Mouse (Mus musculus) inflammation-experienced regulatory T-cells, adult 6 months (primary cell): ENCODE results near the gene Actr1a. TPM values are rescaled to one million over a fixed set of nuclear protein-coding genes. Genes with fewer than 3 reads are reported as not detected.

ENCODE experiments used
- polyA plus RNA-seq, 3 experiments: library from polyadenylated mRNA; unstranded; fragments of 100-300 nt; shearing (Covaris generic); gene quantifications; one replicate each; pipeline ENCODE4 v1.2.1; 2017

Actr1a gene
- polyA plus RNA-seq, 3 experiments from 2014 or later = 77.1 to 105 (median 78.0) TPM

Other genes with a start within 250 kb of the Actr1a start
- gene Pitx3, start 247.4 kb downstream of the Actr1a start, polyA plus RNA-seq = not detected
- 10 to 100 TPM; 25.5 to 35.6 (median 32.6) TPM for gene Gbf1, start 243.2 kb downstream of the Actr1a start, polyA plus RNA-seq
- gene Nfkb2, start 91.4 kb downstream of the Actr1a start, polyA plus RNA-seq = 10 to 100 TPM; 15.7 to 27.8 (median 20.7) TPM
- 1 to 10 TPM; 3.1 to 4.1 (median 4.0) TPM for gene Psd, start 68.6 kb downstream of the Actr1a start, polyA plus RNA-seq
- 1 to 10 TPM; 3.9 to 6.4 (median 4.5) TPM for gene Fbxl15, start 67.6 kb downstream of the Actr1a start, polyA plus RNA-seq
- 10 to 100 TPM; 34.9 to 54.1 (median 46.6) TPM for gene Cuedc2, start 57.0 kb downstream of the Actr1a start, polyA plus RNA-seq
- gene Mfsd13a, start 54.6 kb downstream of the Actr1a start, polyA plus RNA-seq = 1 to 10 TPM; 4.3 to 8.1 (median 5.9) TPM
- gene 2310034G01Rik, start 45.4 kb downstream of the Actr1a start, polyA plus RNA-seq = under 1 TPM in 2 of 3 experiments, not detected in 1; 0.24 to 0.44 TPM
- gene Sufu, start 1.1 kb upstream of the Actr1a start, polyA plus RNA-seq = 10 to 100 TPM; 10.7 to 13.6 (median 12.5) TPM
- 10 to 100 TPM; 24.1 to 26.3 (median 25.9) TPM for gene Trim8, start 106.0 kb upstream of the Actr1a start, polyA plus RNA-seq
- 10 to 100 TPM; 25.9 to 27.1 (median 26.8) TPM for gene Arl3, start 177.4 kb upstream of the Actr1a start, polyA plus RNA-seq
- gene Sfxn2, start 177.6 kb upstream of the Actr1a start, polyA plus RNA-seq = 1 to 10 TPM; 3.8 to 9.2 (median 8.7) TPM
- 10 to 100 TPM; 16.4 to 19.4 (median 16.5) TPM for gene Wbp1l, start 203.3 kb upstream of the Actr1a start, polyA plus RNA-seq